Mouse (Mus musculus) left cerebral cortex, adult 2 months (tissue): Measurements from ENCODE around the gene Cd4. TPM values are rescaled to one million over a fixed set of nuclear protein-coding genes. Genes with fewer than 3 reads are reported as not detected.

Experiments
- DNase-seq, 2 experiments: peaks; one replicate each; pipeline ENCODE4 v3.0.0; 2021 to 2022; ENCODE audit warnings: low spot score in 2 of 2, mixed read lengths in 1 of 2; ENCODE audit errors: extremely low spot score in 1 of 2
- H3K27ac ChIP-seq: fragments of 200-600 bp; 2 replicates; pipeline ENCODE4 v1.8.1; 2022
- H3K4me3 ChIP-seq: fragments of 200-600 bp; 2 replicates; pipeline ENCODE4 v1.8.1; 2022
- CTCF ChIP-seq: fragments of 200-600 bp; IDR thresholded peaks from 2 replicates; pipeline ENCODE4 v1.8.1; 2022; ENCODE audit warnings: antibody characterized with exemption, mild to moderate bottlenecking, moderate library complexity
- intact Hi-C: fragments of 180-260 bp; cut with DNase I; formaldehyde crosslinking; loops from one replicate; pipeline ENCODE4 v1.15.1; 2025
- total RNA-seq, 2 experiments: library from RNA; stranded (reverse); gene quantifications; 2 replicates each; pipeline ENCODE4 v1.2.3; 2021

The Cd4 gene
- total RNA-seq, 2 experiments from 2014 or later: 2.0 to 4.6 TPM

DNA sequence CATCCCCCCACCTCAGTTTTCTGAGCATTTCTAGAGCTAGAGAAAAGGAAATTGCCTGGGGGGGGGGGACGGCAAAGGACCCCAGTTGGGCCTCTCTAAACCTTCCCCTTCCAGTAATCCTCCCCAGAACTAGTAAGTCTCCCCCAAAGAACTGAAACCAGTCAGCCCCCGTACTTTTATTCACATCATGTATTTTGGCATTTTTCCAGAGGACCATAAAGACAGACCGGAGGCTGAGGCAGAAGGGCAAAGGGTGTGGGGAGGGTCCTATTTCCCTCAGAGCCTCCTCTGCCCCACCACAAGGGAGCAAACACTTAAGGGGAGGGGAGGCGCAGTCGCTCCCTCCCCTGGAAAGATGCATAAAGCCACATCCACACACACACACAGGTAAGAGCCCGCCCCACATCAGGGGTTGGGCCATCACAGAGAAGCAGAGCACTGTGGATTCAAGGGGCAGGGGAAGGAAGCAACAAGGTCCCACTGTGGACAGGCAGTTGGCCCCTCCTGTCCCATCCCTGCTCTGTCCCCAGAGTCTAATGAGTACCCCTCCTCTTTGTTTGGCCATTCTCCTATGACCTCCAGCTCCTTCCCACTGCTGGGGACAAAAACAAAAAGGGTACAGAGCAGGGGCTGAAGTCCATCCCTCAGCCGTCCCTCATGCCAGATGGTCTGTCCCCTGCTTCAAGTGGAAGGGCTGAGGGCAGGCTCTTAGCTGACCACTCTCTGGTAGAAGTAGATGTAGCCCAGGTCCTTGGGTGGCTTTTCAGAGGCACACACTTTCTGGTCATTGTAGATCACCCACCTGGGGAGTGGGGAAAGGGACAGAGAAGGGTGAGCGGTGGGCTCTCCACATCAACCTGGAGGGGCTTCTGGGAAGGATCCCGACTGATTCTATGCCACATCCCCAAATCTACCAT lies 72.9 kb downstream of the Cd4 start:
- Histone ChIP-seq H3K4me3 (no peak overlapping the region), H3K27ac (no peak overlapping the region)
- TF ChIP-seq CTCF: no peak
- DNase-seq: no peak
- intact Hi-C loops: loop anchor here (1.0 kb wide), 1 partner anchor 13 kb away; no protein-coding TSS in a partner anchor

Other genes with a start within 250 kb of the Cd4 start
- gene Lpcat3, start 225.2 kb downstream of the Cd4 start, total RNA-seq: 10 to 100 TPM; 20.5 to 21.5 TPM
- 10 to 100 TPM; 47.4 to 50.9 TPM for gene Emg1, start 176.0 kb downstream of the Cd4 start, total RNA-seq
- gene Phb2, start 175.9 kb downstream of the Cd4 start, total RNA-seq: 100 to 1,000 TPM; 115 to 120 TPM
- gene Ptpn6, start 149.5 kb downstream of the Cd4 start, total RNA-seq: 1 to 10 TPM; 3.3 to 4.0 TPM
- 100 to 1,000 TPM; 298 to 309 TPM for gene Grcc10, start 146.8 kb downstream of the Cd4 start, total RNA-seq
- not detected for gene Gm45234, start 132.2 kb downstream of the Cd4 start, total RNA-seq
- gene Atn1, start 131.7 kb downstream of the Cd4 start, total RNA-seq: 100 to 1,000 TPM; 170 to 181 TPM
- gene Eno2, start 118.5 kb downstream of the Cd4 start, total RNA-seq: 1,000 to 10,000 TPM; 1,064 to 1,067 TPM
- 1 to 10 TPM; 1.6 to 1.9 TPM for gene Lrrc23, start 108.5 kb downstream of the Cd4 start, total RNA-seq
- gene Spsb2, start 79.6 kb downstream of the Cd4 start, total RNA-seq: 1 to 10 TPM; 4.4 to 5.4 TPM
- gene Tpi1, start 73.9 kb downstream of the Cd4 start, total RNA-seq: 100 to 1,000 TPM; 734 to 769 TPM
- gene Usp5, start 58.7 kb downstream of the Cd4 start, total RNA-seq: 100 to 1,000 TPM; 184 to 190 TPM
- gene Cdca3, start 58.7 kb downstream of the Cd4 start, total RNA-seq: under 1 TPM; 0.63 to 0.66 TPM
- not detected for gene Gnb3, start 47.9 kb downstream of the Cd4 start, total RNA-seq
- 10 to 100 TPM; 29.1 to 33.1 TPM for gene P3h3, start 30.5 kb downstream of the Cd4 start, total RNA-seq
- gene Gpr162, start 24.2 kb downstream of the Cd4 start, total RNA-seq: 100 to 1,000 TPM; 231 to 248 TPM
- 1 to 10 TPM; 2.1 to 3.1 TPM for gene Lag3, start 23.5 kb upstream of the Cd4 start, total RNA-seq
- 100 to 1,000 TPM; 845 to 926 TPM for gene Ptms, start 31.9 kb upstream of the Cd4 start, total RNA-seq
- gene Mlf2, start 43.2 kb upstream of the Cd4 start, total RNA-seq: 100 to 1,000 TPM; 617 to 624 TPM
- gene Cops7a, start 77.3 kb upstream of the Cd4 start, total RNA-seq: 100 to 1,000 TPM; 148 to 156 TPM
- 100 to 1,000 TPM; 176 to 191 TPM for gene Pianp, start 108.5 kb upstream of the Cd4 start, total RNA-seq
- 10 to 100 TPM; 48.2 to 50.6 TPM for gene Zfp384, start 120.9 kb upstream of the Cd4 start, total RNA-seq
- 10 to 100 TPM; 49.5 to 56.6 TPM for gene Ing4, start 151.5 kb upstream of the Cd4 start, total RNA-seq
- gene Acrbp, start 161.5 kb upstream of the Cd4 start, total RNA-seq: 10 to 100 TPM; 12.2 to 18.4 TPM
- under 1 TPM; 0.50 to 0.68 TPM for gene Lpar5, start 179.7 kb upstream of the Cd4 start, total RNA-seq
- 100 to 1,000 TPM; 166 to 171 TPM for gene Chd4, start 207.8 kb upstream of the Cd4 start, total RNA-seq
- gene Nop2, start 243.7 kb upstream of the Cd4 start, total RNA-seq: 10 to 100 TPM; 28.1 to 32.1 TPM